Mouse (Mus musculus) CH12.LX (cell line): ENCODE measurements around the gene Fam13c.

Experiments
- CHD2 ChIP-seq: IDR thresholded peaks from 2 replicates; pipeline ENCODE4 v1.6.1; 2011; ENCODE audit warnings: low read length, improper control_type of control experiment
- CTCF ChIP-seq, 2 experiments: IDR thresholded peaks in 1 of 2; conservative IDR thresholded peaks in 1 of 2; 2 replicates each; pipeline ENCODE4 v1.5.1; 2011 to 2012; ENCODE audit warnings: low read depth in 2 of 2, low read length in 2 of 2, improper control_type of control experiment in 1 of 2, inconsistent platforms in 1 of 2, mild to moderate bottlenecking in 1 of 2, moderate library complexity in 1 of 2
- MXI1 ChIP-seq: IDR thresholded peaks from 2 replicates; pipeline ENCODE4 v1.6.1; 2011; ENCODE audit warnings: mild to moderate bottlenecking, low read depth, low read length, improper control_type of control experiment
- RAD21 ChIP-seq: IDR thresholded peaks from 2 replicates; pipeline ENCODE4 v1.6.1; 2011; ENCODE audit warnings: low read depth, mild to moderate bottlenecking, low read length, improper control_type of control experiment, moderate library complexity
- RCOR1 ChIP-seq: conservative IDR thresholded peaks from 2 replicates; pipeline ENCODE4 v1.6.1; 2012; ENCODE audit warnings: low read depth, mild to moderate bottlenecking, inconsistent platforms, low read length, improper control_type of control experiment
- SMC3 ChIP-seq: IDR thresholded peaks from 2 replicates; pipeline ENCODE4 v1.6.1; 2011; ENCODE audit warnings: low read depth, low read length, improper control_type of control experiment
- TCF12 ChIP-seq: IDR thresholded peaks from 2 replicates; pipeline ENCODE4 v1.6.1; 2014; ENCODE audit warnings: low read depth, mild to moderate bottlenecking, inconsistent platforms, low read length, improper control_type of control experiment
- USF2 ChIP-seq: conservative IDR thresholded peaks from 2 replicates; pipeline ENCODE4 v1.6.1; 2011; ENCODE audit warnings: low read depth, low read length, improper control_type of control experiment
- ZC3H11A ChIP-seq: IDR thresholded peaks from 2 replicates; pipeline ENCODE4 v1.6.1; 2012; ENCODE audit warnings: low read depth, mild to moderate bottlenecking, inconsistent platforms, low read length, improper control_type of control experiment
- ZNF384 ChIP-seq: IDR thresholded peaks from 2 replicates; pipeline ENCODE4 v1.6.1; 2012; ENCODE audit warnings: low read depth, low read length, improper control_type of control experiment, inconsistent platforms

DNA sequence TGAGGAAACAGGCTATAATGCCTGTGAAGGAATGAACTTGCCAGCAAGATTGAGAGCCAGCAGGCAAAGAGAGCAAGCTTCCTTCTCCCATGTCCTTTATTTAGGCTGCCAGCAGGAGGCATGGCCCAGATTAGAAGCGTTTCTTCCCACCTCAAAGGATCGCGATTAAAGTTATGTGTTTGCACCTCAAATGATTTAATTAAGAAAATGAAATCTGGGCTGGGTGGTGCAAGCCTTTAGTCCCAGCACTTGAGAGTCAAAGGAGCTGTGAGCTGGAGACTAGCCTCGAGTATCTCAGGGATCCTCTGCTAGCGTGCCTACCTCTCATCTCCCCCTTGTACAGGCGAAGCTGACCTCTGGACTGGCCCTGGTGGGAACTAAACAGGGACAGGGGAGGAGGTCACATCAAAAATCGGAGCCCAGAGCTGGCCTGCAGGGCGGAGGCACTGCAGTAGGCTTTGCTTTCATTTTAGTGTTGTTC is 93.1 kb downstream of the Fam13c start:
- TF ChIP-seq ZNF384 (no peak), ZC3H11A (no peak), RCOR1 (no peak), CTCF (conservative IDR thresholded peaks at IDR 0.05 in 1 of 2, IDR thresholded peaks at IDR 0.05 in 1 of 2; ENCODE audit: low read depth in 2 of 2, low read length in 2 of 2) (no peak), MXI1 (no peak), USF2 (no peak), SMC3 (no peak), TCF12 (no peak), CHD2 (no peak), RAD21 (no peak)
